Mouse (Mus musculus) stomach, postnatal 0 days (tissue): ENCODE measurements around the gene Dnttip1.

Source experiments
- CTCF ChIP-seq: IDR thresholded peaks from 2 replicates; pipeline ENCODE4 v1.5.1; 2016; ENCODE audit warnings: antibody characterized with exemption, low read depth, mild to moderate bottlenecking, moderate library complexity
- EP300 ChIP-seq: optimal IDR thresholded peaks from 2 replicates; pipeline ENCODE3; 2016; ENCODE audit warnings: antibody characterized with exemption

DNA sequence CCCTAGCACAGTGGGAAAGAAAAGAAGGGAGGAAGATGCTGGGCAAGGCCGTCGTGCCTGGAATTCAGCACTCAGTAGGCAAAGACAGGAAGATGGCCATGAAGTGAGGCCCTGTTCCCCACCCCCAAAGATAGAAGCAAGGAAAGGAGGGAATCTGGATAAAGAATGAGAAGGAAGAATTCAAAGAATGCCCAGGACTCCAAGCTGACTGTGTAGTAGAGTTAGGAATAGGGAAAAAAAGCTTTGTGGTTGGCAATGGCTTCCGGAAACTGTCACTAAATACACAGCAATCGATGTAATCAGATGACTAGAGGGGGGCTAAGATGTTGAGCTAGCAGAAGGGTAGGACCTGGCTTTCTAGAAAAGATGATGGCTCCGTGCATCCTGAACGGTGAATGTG, 71.4 kb downstream of the Dnttip1 start:
- TF ChIP-seq CTCF = no peak
- no peak for TF ChIP-seq EP300
